Mouse (Mus musculus) limb, embryonic 13.5 days (tissue): Measurements from ENCODE around the gene Heyl. TPM values are rescaled to one million over a fixed set of nuclear protein-coding genes. Genes with fewer than 3 reads are reported as not detected.

Experiments used
- ATAC-seq: fragments of 200-750 bp; cut with Nextera tagmentation; 2 replicates; pipeline ENCODE4 v1.8.0; 2017; ENCODE audit warnings: low read depth, moderate number of reproducible peaks, moderate TSS enrichment; ENCODE audit not compliant: low FRiP score
- H3K27ac ChIP-seq: fragments of 300-500 bp; sonication (generic); 2 replicates; pipeline ENCODE4 v1.5.1; 2015; ENCODE audit warnings: inconsistent platforms, mild to moderate bottlenecking, moderate library complexity
- H3K27me3 ChIP-seq: fragments of 300-500 bp; sonication (generic); 2 replicates; pipeline ENCODE4 v1.6.1; 2015; ENCODE audit warnings: mild to moderate bottlenecking, inconsistent platforms
- H3K36me3 ChIP-seq: fragments of 300-500 bp; sonication (generic); 2 replicates; pipeline ENCODE4 v1.6.1; 2015; ENCODE audit warnings: inconsistent platforms, mild to moderate bottlenecking, moderate library complexity
- H3K4me1 ChIP-seq: fragments of 300-500 bp; sonication (generic); 2 replicates; pipeline ENCODE4 v1.6.1; 2015; ENCODE audit warnings: inconsistent platforms
- H3K4me2 ChIP-seq: fragments of 300-500 bp; sonication (generic); replicated peaks from 2 replicates; pipeline ENCODE4 v1.6.1; 2015; ENCODE audit warnings: inconsistent platforms, mild to moderate bottlenecking, moderate library complexity
- H3K4me3 ChIP-seq: fragments of 300-500 bp; sonication (generic); 2 replicates; pipeline ENCODE4 v1.5.1; 2015; ENCODE audit warnings: moderate library complexity, mild to moderate bottlenecking, inconsistent platforms
- H3K9ac ChIP-seq: fragments of 300-500 bp; sonication (generic); 2 replicates; pipeline ENCODE4 v1.6.1; 2015; ENCODE audit warnings: mild to moderate bottlenecking, inconsistent platforms
- H3K9me3 ChIP-seq: fragments of 300-500 bp; sonication (generic); 2 replicates; pipeline ENCODE4 v1.6.1; 2016; ENCODE audit warnings: inconsistent platforms
- WGBS: fragments of 180-500 bp; shearing (Covaris S2); methylation state at CpG from one replicate; pipeline ENCODE4 v1.1.7; 2015; 5-methylcytosine and 5-hydroxymethylcytosine counted together
- polyA plus RNA-seq: library from polyadenylated mRNA; unstranded; fragments of >200 nt; fragmentation: Nextera tagmentation; extraction: Ambion mirVana; gene quantifications from 2 replicates; pipeline ENCODE4 v1.2.1, GENCODE M21; 2015

Gene Heyl
- polyA plus RNA-seq, 1 experiment from 2014 or later: 6.5 TPM

- Histone ChIP-seq H3K27me3 (peaks cover 86% of the 10 kb centered on the region), H3K4me2 (no peak overlapping the region), H3K27ac (no peak overlapping the region), H3K9ac (no peak overlapping the region), H3K9me3 (no peaks in the 10 kb centered on the region), H3K4me3 (no peak overlapping the region), H3K4me1 (peaks cover 50% of the 10 kb centered on the region), H3K36me3 (no peaks in the 10 kb centered on the region)
- WGBS: 79% methylated on average over 13 of the region's 13 CpGs
- no peak for ATAC-seq
Measured at GRCm38 (mm10) chr4:123236431-123237031, 3.2 kb downstream of the Heyl start.

- Histone ChIP-seq H3K9me3 (no peaks in the 10 kb centered on the region), H3K4me3 (no peak overlapping the region), H3K4me1 (peaks cover 44% of the 10 kb centered on the region), H3K4me2 (no peak overlapping the region), H3K27ac (no peak overlapping the region; the same call in 1 of the 2 replicates), H3K9ac (no peak overlapping the region), H3K36me3 (no peaks in the 10 kb centered on the region), H3K27me3 (peaks cover 75% of the 10 kb centered on the region)
- WGBS: 67% methylated on average over 6 of the region's 6 CpGs
- ATAC-seq: no peak
Measured at GRCm38 (mm10) chr4:123237386-123238266, 4.3 kb downstream of the Heyl start.

- peak overlapping the region; percentile 52; the same call in 1 of the 2 replicates for H3K27ac ChIP-seq
- H3K9me3 ChIP-seq: no peaks in the 10 kb centered on the region
- peak overlapping the region; percentile 73 for H3K4me2 ChIP-seq
- peak overlapping the region; percentile 60 for H3K9ac ChIP-seq
- H3K4me3 ChIP-seq: peak overlapping the region; percentile 40
- H3K4me1 ChIP-seq: peaks cover 28% of the 10 kb centered on the region
- peaks cover 55% of the 10 kb centered on the region for H3K27me3 ChIP-seq
- H3K36me3 ChIP-seq: no peaks in the 10 kb centered on the region
- WGBS: 2% methylated on average over 58 of the region's 58 CpGs
- ATAC-seq: peak; percentile 86
Measured at GRCm38 (mm10) chr4:123239361-123240203, 6.2 kb downstream of the Heyl start.

GRCm38 (mm10) chr4:123246221-123246620 is 12.9 kb downstream of the Heyl start:
- 91% methylated on average over 7 of the region's 7 CpGs for WGBS
- ATAC-seq: no peak
- H3K27ac ChIP-seq: no peak overlapping the region
- H3K27me3 ChIP-seq: no peaks in the 10 kb centered on the region
- no peak overlapping the region for H3K4me3 ChIP-seq
- H3K4me2 ChIP-seq: no peak overlapping the region
- H3K9me3 ChIP-seq: no peaks in the 10 kb centered on the region
- H3K36me3 ChIP-seq: no peaks in the 10 kb centered on the region
- H3K9ac ChIP-seq: no peak overlapping the region
- peaks cover 9% of the 10 kb centered on the region; the same call in 1 of the 2 replicates for H3K4me1 ChIP-seq

GRCm38 (mm10) chr4:123246651-123247050 is 13.3 kb downstream of the Heyl start:
- Histone ChIP-seq H3K4me2 (no peak overlapping the region), H3K36me3 (no peaks in the 10 kb centered on the region), H3K9ac (no peak overlapping the region), H3K27ac (no peak overlapping the region), H3K4me1 (peaks cover 9% of the 10 kb centered on the region; the same call in 1 of the 2 replicates), H3K27me3 (no peaks in the 10 kb centered on the region), H3K9me3 (no peaks in the 10 kb centered on the region), H3K4me3 (no peak overlapping the region)
- 88% methylated on average over 5 of the region's 5 CpGs for WGBS
- ATAC-seq: no peak

GRCm38 (mm10) chr4:123247147-123247880 is 14.0 kb downstream of the Heyl start:
- Histone ChIP-seq H3K4me2 (no peak overlapping the region), H3K36me3 (no peaks in the 10 kb centered on the region), H3K4me1 (peaks cover 9% of the 10 kb centered on the region; the same call in 1 of the 2 replicates), H3K27ac (no peak overlapping the region), H3K9ac (no peak overlapping the region), H3K4me3 (no peak overlapping the region), H3K27me3 (no peaks in the 10 kb centered on the region), H3K9me3 (no peaks in the 10 kb centered on the region)
- 59% methylated on average over 7 of the region's 7 CpGs for WGBS
- ATAC-seq: peak; percentile 55; the same call in 1 of the 2 replicates

- Histone ChIP-seq H3K36me3 (no peaks in the 10 kb centered on the region), H3K4me3 (no peak overlapping the region), H3K4me2 (no peak overlapping the region), H3K9me3 (no peaks in the 10 kb centered on the region), H3K4me1 (peaks cover 9% of the 10 kb centered on the region; the same call in 1 of the 2 replicates), H3K9ac (no peak overlapping the region), H3K27me3 (no peaks in the 10 kb centered on the region), H3K27ac (no peak overlapping the region)
- WGBS: 81% methylated on average over 7 of the region's 7 CpGs
- ATAC-seq: no peak
Measured at GRCm38 (mm10) chr4:123248971-123249567, 15.7 kb downstream of the Heyl start.

GRCm38 (mm10) chr4:123252214-123252613 is 18.9 kb downstream of the Heyl start:
- H3K4me2 ChIP-seq: no peak overlapping the region
- peaks cover 3% of the 10 kb centered on the region; the same call in 1 of the 2 replicates for H3K4me1 ChIP-seq
- H3K9ac ChIP-seq: no peak overlapping the region
- H3K27me3 ChIP-seq: no peaks in the 10 kb centered on the region
- H3K9me3 ChIP-seq: no peaks in the 10 kb centered on the region
- no peak overlapping the region for H3K4me3 ChIP-seq
- ATAC-seq: no peak
- H3K36me3 ChIP-seq: no peaks in the 10 kb centered on the region
- WGBS: 89% methylated on average over 5 of the region's 5 CpGs
- no peak overlapping the region for H3K27ac ChIP-seq

GRCm38 (mm10) chr4:123254617-123255016 is 21.3 kb downstream of the Heyl start:
- H3K27ac ChIP-seq: no peak overlapping the region
- no peaks in the 10 kb centered on the region for H3K4me1 ChIP-seq
- H3K36me3 ChIP-seq: no peaks in the 10 kb centered on the region
- 18% methylated on average over 5 of the region's 5 CpGs for WGBS
- ATAC-seq: 0 out of 2 replicates have a peak, but pooled peaks have one; percentile 54
- H3K27me3 ChIP-seq: no peaks in the 10 kb centered on the region
- H3K9me3 ChIP-seq: no peaks in the 10 kb centered on the region
- no peak overlapping the region for H3K4me3 ChIP-seq
- H3K4me2 ChIP-seq: no peak overlapping the region
- no peak overlapping the region for H3K9ac ChIP-seq

- peak; percentile 36; the same call in 1 of the 2 replicates for ATAC-seq
- 31% methylated on average over 8 of the region's 8 CpGs for WGBS
Measured at GRCm38 (mm10) chr4:123260071-123260746, 26.9 kb downstream of the Heyl start.

More at GRCm38 (mm10) chr4:123260071-123260746, 26.9 kb downstream of the Heyl start:
- no peaks in the 10 kb centered on the region for H3K36me3 ChIP-seq
- H3K4me1 ChIP-seq: peaks cover 18% of the 10 kb centered on the region
- H3K4me2 ChIP-seq: no peak overlapping the region
- H3K4me3 ChIP-seq: no peak overlapping the region
- no peak overlapping the region for H3K27ac ChIP-seq
- H3K27me3 ChIP-seq: no peaks in the 10 kb centered on the region
- no peaks in the 10 kb centered on the region for H3K9me3 ChIP-seq
- H3K9ac ChIP-seq: no peak overlapping the region
